Mouse (Mus musculus): ENCODE measurements around the gene Abcc4. TPM values are rescaled to one million over a fixed set of nuclear protein-coding genes. Genes with fewer than 3 reads are reported as not detected.

Abcc4 gene
- total RNA-seq, 2 experiments from 2014 or later: 8.3 to 10.5 TPM

- peak; percentile 44 to 48 for DNase-seq
Measured at GRCm38 (mm10) chr14:118713408-118713807, 7.4 kb upstream of the Abcc4 start.

GRCm38 (mm10) chr14:118712889-118713288 lies 6.9 kb upstream of the Abcc4 start:
- DNase-seq: no peak

GRCm38 (mm10) chr14:118710945-118711344 lies 4.9 kb upstream of the Abcc4 start:
- DNase-seq: no peak

GRCm38 (mm10) chr14:118709736-118710135 lies 3.7 kb upstream of the Abcc4 start:
- peak; percentile 94 for DNase-seq

- DNase-seq: no peak
Measured at GRCm38 (mm10) chr14:118708126-118708525, 2.1 kb upstream of the Abcc4 start.

- DNase-seq: peak in 1 of 2 experiments; percentile 36
Measured at GRCm38 (mm10) chr14:118706962-118707361, 943 bp upstream of the Abcc4 start.

GRCm38 (mm10) chr14:118705465-118705807 lies 583 bp downstream of the Abcc4 start:
- no peak for DNase-seq

- no peak for DNase-seq
Measured at GRCm38 (mm10) chr14:118703363-118703762, 2.7 kb downstream of the Abcc4 start.

GRCm38 (mm10) chr14:118701991-118702608 lies 3.9 kb downstream of the Abcc4 start:
- DNase-seq: peak; percentile 56 to 86

- DNase-seq: no peak
Measured at GRCm38 (mm10) chr14:118700576-118700975, 5.4 kb downstream of the Abcc4 start.

GRCm38 (mm10) chr14:118699963-118700362 lies 6.1 kb downstream of the Abcc4 start:
- no peak for DNase-seq

- DNase-seq: no peak
Measured at GRCm38 (mm10) chr14:118699508-118699907, 6.5 kb downstream of the Abcc4 start.

GRCm38 (mm10) chr14:118696556-118697289 lies 9.3 kb downstream of the Abcc4 start:
- no peak for DNase-seq

- DNase-seq: no peak
Measured at GRCm38 (mm10) chr14:118695866-118696265, 10.2 kb downstream of the Abcc4 start.

- no peak for DNase-seq
Measured at GRCm38 (mm10) chr14:118694321-118694720, 11.7 kb downstream of the Abcc4 start.

GRCm38 (mm10) chr14:118691910-118692309 lies 14.1 kb downstream of the Abcc4 start:
- DNase-seq: peak; percentile 35 to 53

- DNase-seq: peak; percentile 33 to 35
Measured at GRCm38 (mm10) chr14:118691404-118691803, 14.6 kb downstream of the Abcc4 start.

- peak in 1 of 2 experiments; percentile 53 for DNase-seq
Measured at GRCm38 (mm10) chr14:118690921-118691320, 15.1 kb downstream of the Abcc4 start.

GRCm38 (mm10) chr14:118690336-118690735 lies 15.7 kb downstream of the Abcc4 start:
- peak in 1 of 2 experiments; percentile 36 for DNase-seq

GRCm38 (mm10) chr14:118688643-118689042 lies 17.4 kb downstream of the Abcc4 start:
- DNase-seq: no peak

- no peak for DNase-seq
Measured at GRCm38 (mm10) chr14:118686861-118687260, 19.2 kb downstream of the Abcc4 start.

GRCm38 (mm10) chr14:118685572-118685971 lies 20.4 kb downstream of the Abcc4 start:
- DNase-seq: no peak

GRCm38 (mm10) chr14:118682339-118683034 lies 23.5 kb downstream of the Abcc4 start:
- DNase-seq: no peak

Data from heart, adult 18-20 months (tissue).